Mouse (Mus musculus) testis, adult 2 months (tissue): ENCODE data around the gene Soga1.

Experiments
- CTCF ChIP-seq: fragments of 200-500 bp; IDR thresholded peaks from 2 replicates; pipeline ENCODE4 v1.5.1; 2012; ENCODE audit warnings: low read depth, mild to moderate bottlenecking, inconsistent platforms, low read length, moderate library complexity; ENCODE audit not compliant: control insufficient read depth, insufficient read depth, insufficient replicate concordance
- POLR2A ChIP-seq: fragments of 200-500 bp; IDR thresholded peaks from 2 replicates; pipeline ENCODE4 v1.6.1; 2012; ENCODE audit warnings: low read depth, mild to moderate bottlenecking, inconsistent platforms, low read length, moderate library complexity; ENCODE audit not compliant: control insufficient read depth

GRCm38 (mm10) chr2:157104454-157104853 lies 25.4 kb upstream of the Soga1 start:
- TF ChIP-seq CTCF (no peak), POLR2A (no peak)
